Mouse (Mus musculus): ENCODE measurements around the gene Gm28043. TPM values are rescaled to one million over a fixed set of nuclear protein-coding genes. Genes with fewer than 3 reads are reported as not detected.

The Gm28043 gene
- polyA plus RNA-seq, 1 experiment from 2014 or later: 2.7 TPM

GRCm38 (mm10) chr17:29679038-29679767 lies 64.5 kb downstream of the Gm28043 start:
- Histone ChIP-seq H3K4me2 (ENCODE audit: low read depth) (no peak overlapping the region), H3K4me1 (ENCODE audit: control insufficient read depth, insufficient read depth, low read length) (no peaks in the 10 kb centered on the region), H3K27me3 (ENCODE audit: control insufficient read depth, insufficient read depth, low read length) (no peaks in the 10 kb centered on the region), H3K4me3 (ENCODE audit: low read depth, low read length) (no peak overlapping the region), H3K9me3 (ENCODE audit: control insufficient read depth, low read length) (no peaks in the 10 kb centered on the region), H3K27ac (ENCODE audit: low read depth, low read length) (no peak overlapping the region), H3K9ac (ENCODE audit: low read length) (no peak overlapping the region), H3K36me3 (ENCODE audit: control insufficient read depth, insufficient read depth, low read length) (peaks cover 17% of the 10 kb centered on the region)
- ATAC-seq (ENCODE audit: insufficient read depth, low FRiP score, low TSS enrichment) (no peak), DNase-seq (ENCODE audit: low spot score) (no peak)
- WGBS: 80% methylated on average over 6 of the region's 6 CpGs

DNA sequence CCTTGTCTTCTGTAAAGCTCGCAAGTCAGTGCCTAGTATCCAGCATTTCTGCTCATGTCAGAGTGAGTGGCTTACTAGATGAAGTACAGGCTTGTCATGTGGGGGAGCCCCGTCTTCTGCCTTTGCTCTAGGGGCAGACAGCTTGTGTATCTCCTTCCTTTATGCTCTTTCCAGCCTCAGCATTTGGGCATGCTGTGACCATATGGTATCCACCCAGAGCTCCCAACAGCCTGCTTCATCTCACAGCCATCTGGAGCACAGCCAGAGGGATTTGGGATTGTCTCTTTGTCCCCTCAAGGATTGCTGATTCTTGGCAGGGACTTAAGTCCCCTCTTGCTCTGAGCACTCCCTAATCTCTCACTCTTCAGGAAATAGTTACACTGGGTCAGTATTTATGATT lies 65.5 kb downstream of the Gm28043 start:
- H3K9ac ChIP-seq (ENCODE audit: low read length): 0 out of 2 replicates have a peak overlapping the region, but pooled peaks have one; percentile 18
- H3K9me3 ChIP-seq (ENCODE audit: control insufficient read depth, low read length): no peaks in the 10 kb centered on the region
- ATAC-seq (ENCODE audit: insufficient read depth, low FRiP score, low TSS enrichment) (no peak), DNase-seq (ENCODE audit: low spot score) (no peak)
- H3K4me2 ChIP-seq (ENCODE audit: low read depth): no peak overlapping the region
- 70% methylated on average over 2 of the region's 2 CpGs for WGBS
- H3K36me3 ChIP-seq (ENCODE audit: control insufficient read depth, insufficient read depth, low read length): peaks cover 22% of the 10 kb centered on the region
- H3K27ac ChIP-seq (ENCODE audit: low read depth, low read length): peak overlapping the region; percentile 39; the same call in 1 of the 2 replicates
- H3K4me3 ChIP-seq (ENCODE audit: low read depth, low read length): no peak overlapping the region
- H3K4me1 ChIP-seq (ENCODE audit: control insufficient read depth, insufficient read depth, low read length): no peaks in the 10 kb centered on the region
- H3K27me3 ChIP-seq (ENCODE audit: control insufficient read depth, insufficient read depth, low read length): no peaks in the 10 kb centered on the region

DNA sequence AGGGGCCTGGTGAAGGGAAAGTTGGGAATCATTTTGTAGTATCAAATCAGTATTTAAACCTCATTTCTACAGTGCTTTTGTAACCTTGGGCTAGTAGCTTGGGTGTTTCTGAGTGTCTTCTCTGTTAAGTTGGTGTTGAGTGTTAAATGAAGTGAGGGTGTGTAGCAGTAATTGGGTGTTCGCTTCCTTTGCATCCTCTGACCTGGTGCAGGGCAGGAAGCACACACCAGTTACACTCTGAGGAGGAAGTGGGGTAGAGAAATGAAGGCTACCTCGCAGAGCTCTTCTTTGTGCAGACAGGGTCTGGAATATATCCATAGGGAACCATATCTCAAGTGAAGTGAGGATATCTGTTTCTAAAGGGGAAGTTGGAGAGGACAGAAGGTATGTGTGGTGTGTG lies 66.2 kb downstream of the Gm28043 start:
- Histone ChIP-seq H3K4me2 (ENCODE audit: low read depth) (no peak overlapping the region), H3K9ac (ENCODE audit: low read length) (no peak overlapping the region), H3K4me1 (ENCODE audit: control insufficient read depth, insufficient read depth, low read length) (no peaks in the 10 kb centered on the region), H3K27ac (ENCODE audit: low read depth, low read length) (no peak overlapping the region), H3K36me3 (ENCODE audit: control insufficient read depth, insufficient read depth, low read length) (peaks cover 23% of the 10 kb centered on the region), H3K4me3 (ENCODE audit: low read depth, low read length) (no peak overlapping the region), H3K9me3 (ENCODE audit: control insufficient read depth, low read length) (no peaks in the 10 kb centered on the region), H3K27me3 (ENCODE audit: control insufficient read depth, insufficient read depth, low read length) (no peaks in the 10 kb centered on the region)
- no peak for ATAC-seq (ENCODE audit: insufficient read depth, low FRiP score, low TSS enrichment)
- WGBS: 91% methylated on average over 2 of the region's 2 CpGs
- DNase-seq (ENCODE audit: low spot score): no peak

DNA sequence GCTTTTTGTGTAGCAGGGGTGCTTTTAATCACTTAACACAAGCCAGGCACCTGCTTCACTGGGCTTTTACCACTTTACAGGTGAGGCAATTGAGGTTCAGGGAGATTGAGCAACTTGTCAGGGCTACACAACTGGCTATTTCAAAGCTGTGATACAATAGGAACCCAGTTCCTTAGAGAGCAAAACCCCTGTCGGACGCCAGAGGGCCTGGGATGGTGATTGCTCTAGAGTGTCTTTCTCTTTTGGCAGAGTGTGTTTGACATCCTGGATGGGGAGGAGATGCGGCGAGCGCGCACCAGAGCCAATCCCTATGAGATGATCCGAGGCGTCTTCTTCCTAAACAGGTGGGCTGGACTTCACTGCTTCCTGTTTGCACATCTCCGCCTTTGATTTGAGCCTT lies 67.0 kb downstream of the Gm28043 start:
- Histone ChIP-seq H3K9me3 (ENCODE audit: control insufficient read depth, low read length) (no peaks in the 10 kb centered on the region), H3K4me3 (ENCODE audit: low read depth, low read length) (no peak overlapping the region), H3K27me3 (ENCODE audit: control insufficient read depth, insufficient read depth, low read length) (no peaks in the 10 kb centered on the region), H3K27ac (ENCODE audit: low read depth, low read length) (no peak overlapping the region), H3K36me3 (ENCODE audit: control insufficient read depth, insufficient read depth, low read length) (peaks cover 22% of the 10 kb centered on the region), H3K9ac (ENCODE audit: low read length) (no peak overlapping the region), H3K4me2 (ENCODE audit: low read depth) (no peak overlapping the region), H3K4me1 (ENCODE audit: control insufficient read depth, insufficient read depth, low read length) (no peaks in the 10 kb centered on the region)
- 94% methylated on average over 9 of the region's 9 CpGs for WGBS
- DNase-seq (ENCODE audit: low spot score) (no peak), ATAC-seq (ENCODE audit: insufficient read depth, low FRiP score, low TSS enrichment) (no peak)

GRCm38 (mm10) chr17:29682261-29682660 lies 67.6 kb downstream of the Gm28043 start:
- DNase-seq (ENCODE audit: low spot score) (no peak), ATAC-seq (ENCODE audit: insufficient read depth, low FRiP score, low TSS enrichment) (no peak)
- H3K9me3 ChIP-seq (ENCODE audit: control insufficient read depth, low read length): no peaks in the 10 kb centered on the region
- H3K27me3 ChIP-seq (ENCODE audit: control insufficient read depth, insufficient read depth, low read length): no peaks in the 10 kb centered on the region
- H3K9ac ChIP-seq (ENCODE audit: low read length): no peak overlapping the region
- H3K4me2 ChIP-seq (ENCODE audit: low read depth): no peak overlapping the region
- no peaks in the 10 kb centered on the region for H3K4me1 ChIP-seq (ENCODE audit: control insufficient read depth, insufficient read depth, low read length)
- H3K4me3 ChIP-seq (ENCODE audit: low read depth, low read length): no peak overlapping the region
- WGBS: 84% methylated on average over 7 of the region's 7 CpGs
- no peak overlapping the region for H3K27ac ChIP-seq (ENCODE audit: low read depth, low read length)
- H3K36me3 ChIP-seq (ENCODE audit: control insufficient read depth, insufficient read depth, low read length): peaks cover 19% of the 10 kb centered on the region

DNA sequence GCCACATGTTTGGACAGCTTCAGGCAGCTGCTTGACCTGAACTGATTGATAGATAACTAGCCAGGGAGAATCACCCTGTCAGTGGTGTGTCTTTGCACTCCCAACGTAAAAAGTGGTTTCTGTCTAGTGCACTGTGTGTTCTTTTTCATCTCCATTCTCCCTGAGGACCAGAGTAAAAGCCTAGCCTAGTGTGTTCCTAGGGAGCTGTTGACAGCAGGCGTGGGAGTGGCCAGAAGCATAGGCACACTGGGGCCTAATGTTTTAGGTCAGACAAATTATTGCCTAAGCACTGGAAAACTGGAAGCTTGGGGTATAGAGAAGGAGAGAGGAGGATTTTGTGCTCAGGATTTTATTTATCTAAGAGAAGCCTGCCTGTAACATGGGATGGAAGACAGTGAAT lies 68.5 kb downstream of the Gm28043 start:
- ATAC-seq (ENCODE audit: insufficient read depth, low FRiP score, low TSS enrichment) (no peak), DNase-seq (ENCODE audit: low spot score) (no peak)
- Histone ChIP-seq H3K36me3 (ENCODE audit: control insufficient read depth, insufficient read depth, low read length) (peaks cover 21% of the 10 kb centered on the region), H3K4me1 (ENCODE audit: control insufficient read depth, insufficient read depth, low read length) (no peaks in the 10 kb centered on the region), H3K9me3 (ENCODE audit: control insufficient read depth, low read length) (no peaks in the 10 kb centered on the region), H3K27ac (ENCODE audit: low read depth, low read length) (no peak overlapping the region), H3K4me2 (ENCODE audit: low read depth) (no peak overlapping the region), H3K4me3 (ENCODE audit: low read depth, low read length) (no peak overlapping the region), H3K27me3 (ENCODE audit: control insufficient read depth, insufficient read depth, low read length) (no peaks in the 10 kb centered on the region), H3K9ac (ENCODE audit: low read length) (no peak overlapping the region)
- WGBS: 78% methylated on average over 2 of the region's 2 CpGs

DNA sequence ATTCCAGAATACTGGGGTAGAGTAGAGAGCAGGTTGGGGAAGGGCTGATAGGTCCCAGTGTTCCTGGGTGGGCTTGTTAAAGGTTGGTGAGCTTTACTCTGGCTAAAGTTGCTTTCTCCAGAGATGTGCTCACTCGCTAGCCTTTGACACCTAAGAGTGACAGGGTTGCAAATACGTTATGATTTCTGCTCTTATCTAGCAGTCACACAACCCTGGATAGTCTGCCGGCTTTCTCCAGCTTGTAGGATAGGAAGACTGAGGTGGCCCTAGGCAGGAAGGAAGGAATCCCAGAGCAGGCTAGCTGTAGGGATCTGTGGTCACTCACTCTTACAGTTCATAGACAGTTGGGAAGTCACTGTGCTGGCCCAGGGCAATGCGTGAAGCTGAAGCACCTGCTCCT lies 69.6 kb downstream of the Gm28043 start:
- DNase-seq (ENCODE audit: low spot score): no peak
- Histone ChIP-seq H3K4me3 (ENCODE audit: low read depth, low read length) (no peak overlapping the region), H3K9ac (ENCODE audit: low read length) (no peak overlapping the region), H3K9me3 (ENCODE audit: control insufficient read depth, low read length) (no peaks in the 10 kb centered on the region), H3K4me1 (ENCODE audit: control insufficient read depth, insufficient read depth, low read length) (no peaks in the 10 kb centered on the region), H3K4me2 (ENCODE audit: low read depth) (no peak overlapping the region), H3K36me3 (ENCODE audit: control insufficient read depth, insufficient read depth, low read length) (peaks cover 21% of the 10 kb centered on the region), H3K27me3 (ENCODE audit: control insufficient read depth, insufficient read depth, low read length) (no peaks in the 10 kb centered on the region), H3K27ac (ENCODE audit: low read depth, low read length) (no peak overlapping the region)
- ATAC-seq (ENCODE audit: insufficient read depth, low FRiP score, low TSS enrichment): no peak
- 92% methylated on average over 4 of the region's 4 CpGs for WGBS

DNA sequence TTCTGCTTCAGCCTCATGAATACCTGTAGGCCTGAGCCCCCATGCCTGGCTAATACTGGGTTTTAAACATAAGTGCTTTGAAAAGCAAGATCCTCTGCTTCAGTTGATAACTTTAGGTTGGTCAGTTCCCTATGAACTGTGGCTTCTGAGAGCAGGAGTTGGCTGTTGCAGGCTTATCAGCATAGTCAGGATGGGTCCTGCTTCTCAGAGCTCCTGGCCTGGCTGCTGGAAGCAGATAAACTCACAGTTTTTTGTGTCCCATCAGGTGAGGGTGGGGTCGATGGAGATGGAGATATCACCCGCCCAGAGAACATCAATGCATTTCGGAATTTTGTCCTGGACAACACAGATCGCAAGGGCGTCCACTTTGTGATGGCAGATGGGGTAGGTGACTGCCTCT lies 72.1 kb downstream of the Gm28043 start:
- Histone ChIP-seq H3K27me3 (ENCODE audit: control insufficient read depth, insufficient read depth, low read length) (no peaks in the 10 kb centered on the region), H3K9ac (ENCODE audit: low read length) (no peak overlapping the region), H3K4me1 (ENCODE audit: control insufficient read depth, insufficient read depth, low read length) (no peaks in the 10 kb centered on the region), H3K9me3 (ENCODE audit: control insufficient read depth, low read length) (no peaks in the 10 kb centered on the region), H3K4me2 (ENCODE audit: low read depth) (no peak overlapping the region), H3K27ac (ENCODE audit: low read depth, low read length) (no peak overlapping the region), H3K36me3 (ENCODE audit: control insufficient read depth, insufficient read depth, low read length) (peaks cover 34% of the 10 kb centered on the region), H3K4me3 (ENCODE audit: low read depth, low read length) (no peak overlapping the region)
- WGBS: 92% methylated on average over 5 of the region's 5 CpGs
- ATAC-seq (ENCODE audit: insufficient read depth, low FRiP score, low TSS enrichment) (no peak), DNase-seq (ENCODE audit: low spot score) (no peak)

GRCm38 (mm10) chr17:29687373-29687772 lies 72.7 kb downstream of the Gm28043 start:
- peaks cover 34% of the 10 kb centered on the region for H3K36me3 ChIP-seq (ENCODE audit: control insufficient read depth, insufficient read depth, low read length)
- ATAC-seq (ENCODE audit: insufficient read depth, low FRiP score, low TSS enrichment) (no peak), DNase-seq (ENCODE audit: low spot score) (no peak)
- H3K27me3 ChIP-seq (ENCODE audit: control insufficient read depth, insufficient read depth, low read length): no peaks in the 10 kb centered on the region
- H3K9me3 ChIP-seq (ENCODE audit: control insufficient read depth, low read length): no peaks in the 10 kb centered on the region
- no peak overlapping the region for H3K4me2 ChIP-seq (ENCODE audit: low read depth)
- no peaks in the 10 kb centered on the region for H3K4me1 ChIP-seq (ENCODE audit: control insufficient read depth, insufficient read depth, low read length)
- WGBS: 84% methylated on average over 6 of the region's 6 CpGs
- H3K4me3 ChIP-seq (ENCODE audit: low read depth, low read length): no peak overlapping the region
- H3K27ac ChIP-seq (ENCODE audit: low read depth, low read length): no peak overlapping the region
- H3K9ac ChIP-seq (ENCODE audit: low read length): no peak overlapping the region
